Mouse (Mus musculus): ENCODE measurements around the gene Enthd1. TPM values are rescaled to one million over a fixed set of nuclear protein-coding genes. Genes with fewer than 3 reads are reported as not detected.
"Not testable (repeated sequence)": the region's sequence is repeated elsewhere in the genome, so short reads cannot be mapped to it uniquely, and the experiment has no call there.

Enthd1 gene
- polyA plus RNA-seq, 1 experiment = not detected

GRCm38 (mm10) chr15:80518567-80519223, 46.3 kb downstream of the Enthd1 start:
- Histone ChIP-seq H3K27me3 (ENCODE audit: control insufficient read depth, insufficient read depth, low read length) (no peaks in the 10 kb centered on the region), H3K4me1 (ENCODE audit: control insufficient read depth, insufficient read depth, low read length) (no peaks in the 10 kb centered on the region), H3K27ac (ENCODE audit: insufficient read depth, low read length) (no peak overlapping the region), H3K4me3 (replicated peaks; ENCODE audit: insufficient read depth, low read depth, low read length) (no peak overlapping the region)
- TF ChIP-seq CTCF (IDR thresholded peaks at IDR 0.05; ENCODE audit: borderline replicate concordance, insufficient read depth, low read depth, low read length) (no peak), POLR2A (IDR thresholded peaks at IDR 0.05; ENCODE audit: borderline replicate concordance, insufficient read depth, low read length) (no peak)
- no peak for DNase-seq
- 86% methylated on average over 12 of the region's 12 CpGs for WGBS

- Histone ChIP-seq H3K27me3 (ENCODE audit: control insufficient read depth, insufficient read depth, low read length) (no peaks in the 10 kb centered on the region), H3K4me1 (ENCODE audit: control insufficient read depth, insufficient read depth, low read length) (no peaks in the 10 kb centered on the region), H3K27ac (ENCODE audit: insufficient read depth, low read length) (no peak overlapping the region), H3K4me3 (replicated peaks; ENCODE audit: insufficient read depth, low read depth, low read length) (no peak overlapping the region)
- TF ChIP-seq POLR2A (IDR thresholded peaks at IDR 0.05; ENCODE audit: borderline replicate concordance, insufficient read depth, low read length) = no peak
- TF ChIP-seq CTCF (IDR thresholded peaks at IDR 0.05; ENCODE audit: borderline replicate concordance, insufficient read depth, low read depth, low read length) = no peak
- 43% methylated on average over 9 of the region's 9 CpGs for WGBS
- DNase-seq = no peak
These were observed 47.0 kb downstream of the Enthd1 start for GRCm38 (mm10) chr15:80517996-80518395.

- WGBS = 88% methylated on average over 3 of the region's 3 CpGs
- TF ChIP-seq POLR2A (IDR thresholded peaks at IDR 0.05; ENCODE audit: borderline replicate concordance, insufficient read depth, low read length) = no peak
- no peak for TF ChIP-seq CTCF (IDR thresholded peaks at IDR 0.05; ENCODE audit: borderline replicate concordance, insufficient read depth, low read depth, low read length)
- no peak overlapping the region for H3K4me3 ChIP-seq (replicated peaks; ENCODE audit: insufficient read depth, low read depth, low read length)
- DNase-seq = no peak
- H3K27me3 ChIP-seq (ENCODE audit: control insufficient read depth, insufficient read depth, low read length) = no peaks in the 10 kb centered on the region
- H3K4me1 ChIP-seq (ENCODE audit: control insufficient read depth, insufficient read depth, low read length) = no peaks in the 10 kb centered on the region
- no peak overlapping the region for H3K27ac ChIP-seq (ENCODE audit: insufficient read depth, low read length)
These were observed 48.4 kb downstream of the Enthd1 start for GRCm38 (mm10) chr15:80516525-80516924.

- peak; percentile 54 to 67 for DNase-seq
- 17% methylated on average over 4 of the region's 4 CpGs for WGBS
- Histone ChIP-seq H3K27me3 (ENCODE audit: control insufficient read depth, insufficient read depth, low read length) (no peaks in the 10 kb centered on the region), H3K27ac (ENCODE audit: insufficient read depth, low read length) (no peak overlapping the region), H3K4me1 (ENCODE audit: control insufficient read depth, insufficient read depth, low read length) (peaks cover 27% of the 10 kb centered on the region), H3K4me3 (replicated peaks; ENCODE audit: insufficient read depth, low read depth, low read length) (no peak overlapping the region)
- TF ChIP-seq POLR2A (IDR thresholded peaks at IDR 0.05; ENCODE audit: borderline replicate concordance, insufficient read depth, low read length) (no peak), CTCF (IDR thresholded peaks at IDR 0.05; ENCODE audit: borderline replicate concordance, insufficient read depth, low read depth, low read length) (no peak)
These were observed 59.9 kb downstream of the Enthd1 start for GRCm38 (mm10) chr15:80505086-80505485.

DNA sequence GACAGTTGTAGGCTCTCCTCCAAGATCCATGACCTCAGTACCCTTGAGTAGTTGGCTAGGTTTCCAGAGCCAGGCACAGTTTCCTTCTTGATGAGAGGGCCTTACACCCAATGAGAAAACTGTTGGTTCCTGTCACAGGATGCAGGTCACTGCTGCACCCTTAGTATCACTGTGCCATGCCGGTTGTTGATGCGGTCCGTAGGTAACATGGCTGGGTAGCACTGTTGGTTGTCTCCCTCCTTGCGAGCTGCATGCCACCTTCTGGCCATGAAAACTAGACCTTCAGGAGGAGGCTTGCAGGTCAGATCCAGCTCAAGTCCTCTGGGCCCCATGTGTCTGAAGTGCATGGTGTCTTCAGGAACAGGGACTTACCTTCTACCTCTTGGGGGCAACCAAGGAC, 61.8 kb downstream of the Enthd1 start:
- 96% methylated on average over 4 of the region's 4 CpGs for WGBS
- not testable (repeated sequence) for H3K27ac ChIP-seq (ENCODE audit: insufficient read depth, low read length); DNase-seq; H3K27me3 ChIP-seq (ENCODE audit: control insufficient read depth, insufficient read depth, low read length); H3K4me3 ChIP-seq (replicated peaks; ENCODE audit: insufficient read depth, low read depth, low read length)
- peaks cover 30% of the 10 kb centered on the region for H3K4me1 ChIP-seq (ENCODE audit: control insufficient read depth, insufficient read depth, low read length)

DNA sequence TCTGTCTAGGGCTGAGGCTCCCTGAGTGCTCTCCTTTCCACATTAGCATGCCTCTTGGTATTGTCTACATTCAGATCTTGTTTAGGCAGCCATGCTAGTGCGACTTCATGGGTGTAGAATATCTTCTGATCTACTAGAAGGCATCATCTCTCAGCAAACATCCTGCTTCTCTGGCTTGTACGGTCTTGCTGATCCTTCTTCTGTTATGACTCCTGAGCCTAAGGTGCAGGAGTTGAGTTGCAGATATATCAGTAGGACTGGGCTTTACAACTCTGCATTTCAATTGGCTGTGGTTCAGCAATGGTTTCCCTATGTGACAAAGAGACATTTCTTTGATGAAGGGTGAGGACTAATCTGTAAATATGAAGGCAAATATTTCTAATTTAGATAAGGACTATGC, 62.2 kb downstream of the Enthd1 start:
- Histone ChIP-seq H3K27ac (ENCODE audit: insufficient read depth, low read length) (no peak overlapping the region), H3K4me1 (ENCODE audit: control insufficient read depth, insufficient read depth, low read length) (peaks cover 30% of the 10 kb centered on the region), H3K27me3 (ENCODE audit: control insufficient read depth, insufficient read depth, low read length) (no peaks in the 10 kb centered on the region), H3K4me3 (replicated peaks; ENCODE audit: insufficient read depth, low read depth, low read length) (no peak overlapping the region)
- DNase-seq = no peak
- 93% methylated on average over 2 of the region's 2 CpGs for WGBS
- no peak for TF ChIP-seq POLR2A (IDR thresholded peaks at IDR 0.05; ENCODE audit: borderline replicate concordance, insufficient read depth, low read length)
- no peak for TF ChIP-seq CTCF (IDR thresholded peaks at IDR 0.05; ENCODE audit: borderline replicate concordance, insufficient read depth, low read depth, low read length)

GRCm38 (mm10) chr15:80501106-80502096, 63.6 kb downstream of the Enthd1 start:
- TF ChIP-seq POLR2A (IDR thresholded peaks at IDR 0.05; ENCODE audit: borderline replicate concordance, insufficient read depth, low read length) (no peak), CTCF (IDR thresholded peaks at IDR 0.05; ENCODE audit: borderline replicate concordance, insufficient read depth, low read depth, low read length) (no peak)
- peak; percentile 73 to 75 for DNase-seq
- H3K27ac ChIP-seq (ENCODE audit: insufficient read depth, low read length) = peak overlapping the region; percentile 29; the same call in 1 of the 2 replicates
- 43% methylated on average over 21 of the region's 21 CpGs for WGBS
- H3K4me3 ChIP-seq (replicated peaks; ENCODE audit: insufficient read depth, low read depth, low read length) = no peak overlapping the region
- H3K4me1 ChIP-seq (ENCODE audit: control insufficient read depth, insufficient read depth, low read length) = peaks cover 30% of the 10 kb centered on the region
- H3K27me3 ChIP-seq (ENCODE audit: control insufficient read depth, insufficient read depth, low read length) = no peaks in the 10 kb centered on the region

DNA sequence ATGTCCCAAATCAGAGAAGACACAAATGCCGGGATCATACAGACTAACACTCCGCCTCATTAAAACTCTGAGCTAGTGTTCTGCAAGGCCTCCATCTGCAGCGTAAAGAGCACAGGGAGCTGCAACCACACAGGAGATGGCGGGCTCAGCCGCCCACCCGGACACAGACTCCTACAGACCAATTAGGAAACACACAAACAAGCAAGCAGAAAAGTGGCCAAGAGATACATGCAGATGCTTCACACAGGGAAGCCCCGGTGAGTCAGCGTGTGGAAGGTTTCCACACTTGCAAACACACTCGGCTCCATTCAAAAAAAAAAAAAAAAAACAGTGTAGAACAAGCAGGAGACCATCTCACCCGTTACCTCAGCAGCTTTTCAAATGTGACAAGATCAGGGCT, 64.5 kb downstream of the Enthd1 start:
- no peak overlapping the region for H3K27ac ChIP-seq (ENCODE audit: insufficient read depth, low read length)
- DNase-seq = peak; percentile 48 to 72
- 36% methylated on average over 10 of the region's 10 CpGs for WGBS
- peaks cover 29% of the 10 kb centered on the region for H3K4me1 ChIP-seq (ENCODE audit: control insufficient read depth, insufficient read depth, low read length)
- no peak overlapping the region for H3K4me3 ChIP-seq (replicated peaks; ENCODE audit: insufficient read depth, low read depth, low read length)
- H3K27me3 ChIP-seq (ENCODE audit: control insufficient read depth, insufficient read depth, low read length) = no peaks in the 10 kb centered on the region
- TF ChIP-seq CTCF (IDR thresholded peaks at IDR 0.05; ENCODE audit: borderline replicate concordance, insufficient read depth, low read depth, low read length) = no peak
- TF ChIP-seq POLR2A (IDR thresholded peaks at IDR 0.05; ENCODE audit: borderline replicate concordance, insufficient read depth, low read length) = no peak

- H3K4me1 ChIP-seq (ENCODE audit: control insufficient read depth, insufficient read depth, low read length) = peaks cover 23% of the 10 kb centered on the region
- not testable (repeated sequence) for H3K27me3 ChIP-seq (ENCODE audit: control insufficient read depth, insufficient read depth, low read length); H3K4me3 ChIP-seq (replicated peaks; ENCODE audit: insufficient read depth, low read depth, low read length); DNase-seq; H3K27ac ChIP-seq (ENCODE audit: insufficient read depth, low read length)
- WGBS = 90% methylated on average over 3 of the region's 3 CpGs
These were observed 67.2 kb downstream of the Enthd1 start for GRCm38 (mm10) chr15:80497733-80498132.
